Mouse (Mus musculus) brain, embryonic 14.5 days (tissue): ENCODE measurements at regions not wholly inside any gene's neighbourhood (a gene's known extent, or its start where the extent isn't known, plus 50 kb on each side); places are given as distances from the start of the nearest gene placed in this dataset.

Source experiments
- DNase-seq: peaks from one replicate; pipeline ENCODE4 v3.0.0-alpha.2; 2011; ENCODE audit warnings: low read depth
- CTCF ChIP-seq: fragments of 200-500 bp; IDR thresholded peaks from 2 replicates; pipeline ENCODE4 v1.5.1; 2012; ENCODE audit warnings: inconsistent platforms, mild to moderate bottlenecking, moderate library complexity, borderline replicate concordance; ENCODE audit not compliant: insufficient read depth, insufficient read length; ENCODE audit errors: extremely low read depth
- POLR2A ChIP-seq: fragments of 200-500 bp; IDR thresholded peaks from 2 replicates; pipeline ENCODE4 v1.6.1; 2012; ENCODE audit warnings: mild to moderate bottlenecking, inconsistent platforms, borderline replicate concordance; ENCODE audit not compliant: poor library complexity, insufficient read depth, insufficient read length, severe bottlenecking; ENCODE audit errors: extremely low read depth

GRCm38 (mm10) chr17:31732176-31732880 is 54.7 kb downstream of the Cryaa start:
- DNase-seq, result no peak
- TF ChIP-seq CTCF, result no peak
- TF ChIP-seq POLR2A, result no peak

GRCm38 (mm10) chr17:31734521-31734920 is 56.9 kb downstream of the Cryaa start:
- DNase-seq, result no peak
- TF ChIP-seq POLR2A (no peak), CTCF (no peak)

GRCm38 (mm10) chr17:31736716-31737115 is 59.1 kb downstream of the Cryaa start:
- TF ChIP-seq CTCF (no peak), POLR2A (no peak)
- no peak for DNase-seq

- DNase-seq, result no peak
- no peak for TF ChIP-seq CTCF
- no peak for TF ChIP-seq POLR2A
Measured at GRCm38 (mm10) chr17:31738249-31738648, 60.6 kb downstream of the Cryaa start.

GRCm38 (mm10) chr17:31739586-31739985 is 62.0 kb downstream of the Cryaa start:
- TF ChIP-seq CTCF (no peak), POLR2A (no peak)
- no peak for DNase-seq

DNA sequence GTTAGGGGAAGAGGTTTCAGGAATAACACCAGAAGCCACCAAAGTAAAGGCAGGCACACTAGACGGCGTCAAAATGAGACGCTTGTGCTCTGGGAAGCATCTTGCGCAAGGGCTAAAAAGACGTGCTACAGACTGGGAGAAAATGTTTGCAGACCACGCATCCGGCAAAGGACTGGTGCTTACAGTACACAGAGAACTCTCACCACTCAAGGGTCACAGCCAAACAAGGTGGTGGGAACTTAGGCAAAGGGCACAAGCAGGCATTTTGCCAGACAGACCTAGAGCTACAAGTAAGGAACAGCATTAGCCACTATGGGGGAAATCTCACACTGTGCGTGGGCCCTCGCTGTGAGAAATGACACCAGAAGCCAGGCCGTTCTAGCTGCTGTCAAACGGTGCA is 62.5 kb downstream of the Cryaa start:
- TF ChIP-seq POLR2A (no peak), CTCF (no peak)

GRCm38 (mm10) chr17:31743656-31744055 is 66.0 kb downstream of the Cryaa start:
- no peak for DNase-seq
- TF ChIP-seq CTCF (no peak), POLR2A (no peak)

More for the DNA sequence above, 62.5 kb downstream of the Cryaa start:
- DNase-seq, result no peak

- peak; percentile 38 for DNase-seq
- no peak for TF ChIP-seq CTCF
- TF ChIP-seq POLR2A, result no peak
Measured at GRCm38 (mm10) chr17:31746198-31747111, 68.8 kb downstream of the Cryaa start.

- DNase-seq, result no peak
- TF ChIP-seq POLR2A (no peak), CTCF (no peak)
Measured at GRCm38 (mm10) chr17:31747563-31747962, 70.0 kb downstream of the Cryaa start.

GRCm38 (mm10) chr17:31748158-31748557 is 70.6 kb downstream of the Cryaa start:
- no peak for DNase-seq
- no peak for TF ChIP-seq CTCF
- TF ChIP-seq POLR2A, result no peak

- no peak for TF ChIP-seq POLR2A
- no peak for TF ChIP-seq CTCF
- no peak for DNase-seq
Measured at GRCm38 (mm10) chr17:31748971-31749370, 71.4 kb downstream of the Cryaa start.

- no peak for TF ChIP-seq POLR2A
- no peak for TF ChIP-seq CTCF
- no peak for DNase-seq
Measured at GRCm38 (mm10) chr17:31751262-31751661, 73.7 kb downstream of the Cryaa start.
